Mouse (Mus musculus): ENCODE data around the gene Fbln1. TPM values are rescaled to one million over a fixed set of nuclear protein-coding genes. Genes with fewer than 3 reads are reported as not detected.

Fbln1 gene
- polyA plus RNA-seq, 1 experiment, result 32.4 TPM

- TF ChIP-seq CTCF (IDR thresholded peaks at IDR 0.05; ENCODE audit: control insufficient read depth, insufficient read depth, insufficient read length) (no peak), MAX (IDR thresholded peaks at IDR 0.05) (no peak), MYOG (IDR thresholded peaks at IDR 0.05; ENCODE audit: control insufficient read depth, extremely low read depth, insufficient read length) (no peak), USF1 (IDR thresholded peaks at IDR 0.05; ENCODE audit: low read depth) (no peak), MYOD1 (IDR thresholded peaks at IDR 0.05; ENCODE audit: control insufficient read depth, insufficient read length, low read depth) (no peak), FOSL1 (IDR thresholded peaks at IDR 0.05; ENCODE audit: insufficient read depth, low read length, poor library complexity, severe bottlenecking) (no peak), CEBPB (IDR thresholded peaks at IDR 0.05; ENCODE audit: low read depth) (no peak)
- H3ac ChIP-seq (ENCODE audit: control insufficient read depth, insufficient read length, low read depth), result no peak overlapping the region
Observed at GRCm38 (mm10) chr15:85200446-85201289, 5.1 kb upstream of the Fbln1 start.

DNA sequence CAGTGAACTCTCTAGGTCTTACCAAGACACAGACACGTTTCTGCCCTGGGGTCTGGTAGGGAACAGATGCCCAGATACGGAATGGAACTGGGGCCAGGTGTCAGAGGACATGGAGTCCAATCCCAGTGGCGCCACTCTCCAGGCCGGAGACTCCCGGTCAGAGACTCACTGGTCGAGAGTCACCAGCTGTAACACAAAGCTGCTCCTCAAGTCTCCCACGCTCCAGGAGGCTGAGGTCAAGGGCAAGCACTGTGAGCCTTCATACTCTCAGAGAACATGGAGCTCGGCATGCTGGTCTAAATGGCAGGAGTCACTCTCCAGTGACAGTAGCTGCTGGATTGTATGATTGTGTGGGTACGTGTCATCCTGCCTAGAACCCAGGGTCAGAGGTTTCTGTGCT is 3.5 kb upstream of the Fbln1 start:
- no peaks in the 10 kb centered on the region for H3K79me3 ChIP-seq (ENCODE audit: low read depth)
- peaks cover 4% of the 10 kb centered on the region for H3K27me3 ChIP-seq (ENCODE audit: control insufficient read depth, insufficient read depth, insufficient read length)
- H3K4me3 ChIP-seq (ENCODE audit: insufficient read depth, poor library complexity, severe bottlenecking), result no peak overlapping the region
- H3K36me3 ChIP-seq (ENCODE audit: control insufficient read depth, insufficient read depth), result no peaks in the 10 kb centered on the region
- TF ChIP-seq CEBPB (IDR thresholded peaks at IDR 0.05; ENCODE audit: low read depth) (no peak), MYOD1 (IDR thresholded peaks at IDR 0.05; ENCODE audit: control insufficient read depth, insufficient read length, low read depth) (no peak), CTCF (IDR thresholded peaks at IDR 0.05; ENCODE audit: control insufficient read depth, insufficient read depth, insufficient read length) (no peak), MYOG (IDR thresholded peaks at IDR 0.05; ENCODE audit: control insufficient read depth, extremely low read depth, insufficient read length) (no peak), FOSL1 (IDR thresholded peaks at IDR 0.05; ENCODE audit: insufficient read depth, low read length, poor library complexity, severe bottlenecking) (no peak), MAX (IDR thresholded peaks at IDR 0.05) (no peak)
- no peak overlapping the region for H3ac ChIP-seq (ENCODE audit: control insufficient read depth, insufficient read length, low read depth)
- H3K79me2 ChIP-seq (ENCODE audit: control insufficient read depth, insufficient read depth), result peaks cover 9% of the 10 kb centered on the region

More at GRCm38 (mm10) chr15:85200446-85201289, 5.1 kb upstream of the Fbln1 start:
- Histone ChIP-seq H3K27me3 (ENCODE audit: control insufficient read depth, insufficient read depth, insufficient read length) (peaks cover 8% of the 10 kb centered on the region), H3K4me3 (ENCODE audit: insufficient read depth, poor library complexity, severe bottlenecking) (no peak overlapping the region), H3K79me3 (ENCODE audit: low read depth) (no peaks in the 10 kb centered on the region), H3K79me2 (ENCODE audit: control insufficient read depth, insufficient read depth) (no peaks in the 10 kb centered on the region), H3K36me3 (ENCODE audit: control insufficient read depth, insufficient read depth) (no peaks in the 10 kb centered on the region)

GRCm38 (mm10) chr15:85202787-85203186 is 3.0 kb upstream of the Fbln1 start:
- no peaks in the 10 kb centered on the region for H3K79me3 ChIP-seq (ENCODE audit: low read depth)
- no peak overlapping the region for H3K4me3 ChIP-seq (ENCODE audit: insufficient read depth, poor library complexity, severe bottlenecking)
- TF ChIP-seq MAX (IDR thresholded peaks at IDR 0.05), result no peak
- TF ChIP-seq USF1 (IDR thresholded peaks at IDR 0.05; ENCODE audit: low read depth), result no peak
- TF ChIP-seq CTCF (IDR thresholded peaks at IDR 0.05; ENCODE audit: control insufficient read depth, insufficient read depth, insufficient read length), result no peak
- TF ChIP-seq MYOG (IDR thresholded peaks at IDR 0.05; ENCODE audit: control insufficient read depth, extremely low read depth, insufficient read length), result no peak
- no peak for TF ChIP-seq MYOD1 (IDR thresholded peaks at IDR 0.05; ENCODE audit: control insufficient read depth, insufficient read length, low read depth)
- TF ChIP-seq CEBPB (IDR thresholded peaks at IDR 0.05; ENCODE audit: low read depth), result no peak
- no peak for TF ChIP-seq FOSL1 (IDR thresholded peaks at IDR 0.05; ENCODE audit: insufficient read depth, low read length, poor library complexity, severe bottlenecking)
- no peaks in the 10 kb centered on the region for H3K27me3 ChIP-seq (ENCODE audit: control insufficient read depth, insufficient read depth, insufficient read length)
- H3K79me2 ChIP-seq (ENCODE audit: control insufficient read depth, insufficient read depth), result peaks cover 9% of the 10 kb centered on the region
- H3K36me3 ChIP-seq (ENCODE audit: control insufficient read depth, insufficient read depth), result no peaks in the 10 kb centered on the region
- no peak overlapping the region for H3ac ChIP-seq (ENCODE audit: control insufficient read depth, insufficient read length, low read depth)

DNA sequence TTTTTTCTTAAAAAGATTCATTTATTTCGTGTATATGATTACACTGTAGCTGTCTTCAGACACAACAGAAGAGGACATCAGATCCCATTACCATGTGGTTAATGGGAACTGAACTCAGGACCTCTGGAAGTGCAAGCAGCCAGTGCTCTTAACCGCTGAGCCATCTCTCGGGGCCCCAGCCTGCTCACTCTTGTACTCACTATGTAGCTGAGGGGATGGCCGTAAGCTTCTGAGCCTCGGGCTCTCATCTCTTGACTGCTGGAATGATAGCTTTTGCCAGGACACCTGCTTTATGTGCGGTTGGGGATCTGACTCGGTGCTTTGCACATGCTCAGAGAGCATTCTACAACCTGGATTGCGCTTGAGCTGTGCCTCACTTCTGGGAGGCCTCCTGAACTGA is 1.4 kb upstream of the Fbln1 start:
- no peak overlapping the region for H3K4me3 ChIP-seq (ENCODE audit: insufficient read depth, poor library complexity, severe bottlenecking)
- peaks cover 9% of the 10 kb centered on the region for H3K79me2 ChIP-seq (ENCODE audit: control insufficient read depth, insufficient read depth)
- no peak for TF ChIP-seq MAX (IDR thresholded peaks at IDR 0.05)
- no peak for TF ChIP-seq USF1 (IDR thresholded peaks at IDR 0.05; ENCODE audit: low read depth)
- no peak for TF ChIP-seq MYOG (IDR thresholded peaks at IDR 0.05; ENCODE audit: control insufficient read depth, extremely low read depth, insufficient read length)
- no peak for TF ChIP-seq CTCF (IDR thresholded peaks at IDR 0.05; ENCODE audit: control insufficient read depth, insufficient read depth, insufficient read length)
- no peak for TF ChIP-seq FOSL1 (IDR thresholded peaks at IDR 0.05; ENCODE audit: insufficient read depth, low read length, poor library complexity, severe bottlenecking)
- no peak for TF ChIP-seq CEBPB (IDR thresholded peaks at IDR 0.05; ENCODE audit: low read depth)
- no peak for TF ChIP-seq MYOD1 (IDR thresholded peaks at IDR 0.05; ENCODE audit: control insufficient read depth, insufficient read length, low read depth)
- no peaks in the 10 kb centered on the region for H3K27me3 ChIP-seq (ENCODE audit: control insufficient read depth, insufficient read depth, insufficient read length)
- no peak overlapping the region for H3ac ChIP-seq (ENCODE audit: control insufficient read depth, insufficient read length, low read depth)
- no peaks in the 10 kb centered on the region for H3K36me3 ChIP-seq (ENCODE audit: control insufficient read depth, insufficient read depth)
- no peaks in the 10 kb centered on the region for H3K79me3 ChIP-seq (ENCODE audit: low read depth)

GRCm38 (mm10) chr15:85206703-85207075 is 940 bp downstream of the Fbln1 start:
- H3ac ChIP-seq (ENCODE audit: control insufficient read depth, insufficient read length, low read depth), result peak overlapping the region; percentile 25
- peaks cover 9% of the 10 kb centered on the region for H3K79me2 ChIP-seq (ENCODE audit: control insufficient read depth, insufficient read depth)
- peak overlapping the region; percentile 44 for H3K4me3 ChIP-seq (ENCODE audit: insufficient read depth, poor library complexity, severe bottlenecking)
- no peak for TF ChIP-seq MAX (IDR thresholded peaks at IDR 0.05)
- no peak for TF ChIP-seq USF1 (IDR thresholded peaks at IDR 0.05; ENCODE audit: low read depth)
- TF ChIP-seq CTCF (IDR thresholded peaks at IDR 0.05; ENCODE audit: control insufficient read depth, insufficient read depth, insufficient read length), result no peak
- TF ChIP-seq CEBPB (IDR thresholded peaks at IDR 0.05; ENCODE audit: low read depth), result no peak
- no peaks in the 10 kb centered on the region for H3K27me3 ChIP-seq (ENCODE audit: control insufficient read depth, insufficient read depth, insufficient read length)
- H3K79me3 ChIP-seq (ENCODE audit: low read depth), result no peaks in the 10 kb centered on the region
- H3K36me3 ChIP-seq (ENCODE audit: control insufficient read depth, insufficient read depth), result no peaks in the 10 kb centered on the region
